Mouse (Mus musculus): ENCODE measurements at regions not wholly inside any gene's neighbourhood (a gene's known extent, or its start where the extent isn't known, plus 50 kb on each side); places are given as distances from the start of the nearest gene placed in this dataset.

DNA sequence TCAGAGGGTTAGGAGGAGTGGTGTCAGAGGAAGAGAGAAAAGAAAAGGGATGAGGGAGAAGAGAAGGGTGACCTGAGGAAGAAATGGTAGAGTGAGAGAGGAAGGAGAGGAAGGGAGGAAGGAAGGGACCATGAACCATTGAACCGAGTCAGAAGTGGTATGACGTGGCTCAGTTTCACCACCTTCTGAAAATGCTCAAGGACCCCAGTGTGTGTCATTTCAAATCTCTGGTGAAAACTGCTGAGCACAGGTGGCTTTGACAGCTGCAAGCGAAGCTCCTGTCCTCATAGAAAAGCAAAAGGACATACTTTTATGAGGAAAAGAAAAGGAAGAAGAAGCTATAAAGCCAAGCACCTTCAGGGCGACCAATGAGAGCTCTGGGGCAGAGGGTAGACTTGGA lies 214.3 kb downstream of the Gm9195 start:
- Histone ChIP-seq H3K27ac (ENCODE audit: control insufficient read depth, insufficient read depth, low read length) (no peak overlapping the region), H3K27me3 (ENCODE audit: control insufficient read depth, insufficient read depth, low read length) (no peaks in the 10 kb centered on the region), H3K36me3 (ENCODE audit: control insufficient read depth, insufficient read depth, low read length) (no peaks in the 10 kb centered on the region), H3K4me1 (replicated peaks; ENCODE audit: control insufficient read depth, insufficient read depth, low read length) (no peaks in the 10 kb centered on the region), H3K4me3 (ENCODE audit: control insufficient read depth, insufficient read depth, low read length) (no peak overlapping the region)
- DNase-seq = no peak
- WGBS = 77% methylated on average over 4 of the region's 4 CpGs
- TF ChIP-seq CTCF (IDR thresholded peaks at IDR 0.05; ENCODE audit: borderline replicate concordance, control insufficient read depth, extremely low read depth, insufficient read depth, low read length, poor library complexity) = no peak
- no peak for TF ChIP-seq POLR2A (IDR thresholded peaks at IDR 0.05; ENCODE audit: control insufficient read depth, extremely low read depth, insufficient read depth, low read length, poor library complexity)

DNA sequence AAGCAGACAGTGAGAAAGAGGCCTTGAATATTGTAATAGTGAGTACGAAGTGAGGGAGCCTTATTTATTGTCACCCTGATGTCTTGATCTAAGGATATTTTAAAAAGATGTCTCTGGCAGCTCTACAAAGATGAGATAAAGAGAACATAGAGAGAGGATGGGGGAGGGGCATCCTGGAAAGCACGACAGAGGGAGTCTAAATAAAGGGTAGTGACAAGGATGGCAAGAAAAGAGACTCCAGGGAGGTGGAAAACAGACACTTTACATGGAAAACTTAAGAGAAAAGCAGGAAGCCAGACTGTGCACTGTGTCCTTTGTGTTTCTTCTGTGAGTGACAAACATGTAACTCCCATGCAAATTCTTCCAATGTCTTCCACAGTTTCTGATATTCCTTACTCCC lies 232.4 kb downstream of the Gm9195 start:
- no peak for TF ChIP-seq CTCF (IDR thresholded peaks at IDR 0.05; ENCODE audit: borderline replicate concordance, control insufficient read depth, extremely low read depth, insufficient read depth, low read length, poor library complexity)
- no peak for TF ChIP-seq POLR2A (IDR thresholded peaks at IDR 0.05; ENCODE audit: control insufficient read depth, extremely low read depth, insufficient read depth, low read length, poor library complexity)
- no peak overlapping the region for H3K27ac ChIP-seq (ENCODE audit: control insufficient read depth, insufficient read depth, low read length)
- H3K36me3 ChIP-seq (ENCODE audit: control insufficient read depth, insufficient read depth, low read length) = no peaks in the 10 kb centered on the region
- no peaks in the 10 kb centered on the region for H3K27me3 ChIP-seq (ENCODE audit: control insufficient read depth, insufficient read depth, low read length)
- H3K4me1 ChIP-seq (replicated peaks; ENCODE audit: control insufficient read depth, insufficient read depth, low read length) = no peaks in the 10 kb centered on the region
- 54% methylated on average over 2 of the region's 2 CpGs for WGBS
- H3K4me3 ChIP-seq (ENCODE audit: control insufficient read depth, insufficient read depth, low read length) = no peak overlapping the region
- DNase-seq = no peak

DNA sequence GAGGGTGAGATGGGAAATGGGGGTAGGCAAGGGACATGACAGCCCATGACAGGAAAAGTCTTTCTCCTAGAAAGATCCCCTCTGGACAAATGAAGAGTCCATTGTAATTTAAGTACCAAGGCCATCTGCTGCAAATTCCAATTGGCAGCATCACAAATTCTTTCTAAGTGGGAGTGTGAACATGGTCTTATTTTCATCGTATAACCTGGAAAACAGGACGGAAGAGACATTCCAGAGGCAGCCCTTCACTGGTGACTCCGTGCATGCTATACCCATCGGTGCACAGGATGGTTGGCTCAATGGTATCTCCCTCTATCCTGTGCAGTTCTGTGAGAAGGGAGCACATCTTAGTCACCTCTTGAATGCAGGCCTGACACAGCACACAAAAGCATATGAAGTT lies 249.8 kb downstream of the Gm9195 start:
- Histone ChIP-seq H3K36me3 (ENCODE audit: control insufficient read depth, insufficient read depth, low read length) (no peaks in the 10 kb centered on the region), H3K27me3 (ENCODE audit: control insufficient read depth, insufficient read depth, low read length) (no peaks in the 10 kb centered on the region), H3K27ac (ENCODE audit: control insufficient read depth, insufficient read depth, low read length) (no peak overlapping the region), H3K4me3 (ENCODE audit: control insufficient read depth, insufficient read depth, low read length) (no peak overlapping the region), H3K4me1 (replicated peaks; ENCODE audit: control insufficient read depth, insufficient read depth, low read length) (no peaks in the 10 kb centered on the region)
- 94% methylated on average over 4 of the region's 4 CpGs for WGBS
- TF ChIP-seq POLR2A (IDR thresholded peaks at IDR 0.05; ENCODE audit: control insufficient read depth, extremely low read depth, insufficient read depth, low read length, poor library complexity) (no peak), CTCF (IDR thresholded peaks at IDR 0.05; ENCODE audit: borderline replicate concordance, control insufficient read depth, extremely low read depth, insufficient read depth, low read length, poor library complexity) (no peak)
- DNase-seq = no peak

DNA sequence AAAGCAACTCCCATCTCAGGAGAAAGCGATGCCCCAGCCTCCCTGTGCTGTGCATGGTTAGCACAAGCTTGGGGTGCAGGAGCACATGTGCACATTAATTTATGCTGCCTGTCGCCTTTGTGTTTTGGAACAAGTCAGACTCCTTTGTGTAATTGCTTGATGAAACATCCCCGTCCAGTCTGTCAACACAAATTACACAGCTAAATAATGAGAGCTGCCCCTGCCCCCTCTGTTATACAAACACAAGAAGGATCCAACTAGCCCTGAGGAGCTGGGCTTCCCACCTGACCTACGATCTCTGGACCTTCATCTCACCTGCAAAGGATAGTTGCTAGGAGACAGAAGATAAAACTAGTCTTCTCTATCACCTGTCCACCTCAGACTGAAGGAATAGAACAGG lies 251.4 kb downstream of the Gm9195 start:
- Histone ChIP-seq H3K27me3 (ENCODE audit: control insufficient read depth, insufficient read depth, low read length) (no peaks in the 10 kb centered on the region), H3K4me1 (replicated peaks; ENCODE audit: control insufficient read depth, insufficient read depth, low read length) (no peaks in the 10 kb centered on the region), H3K36me3 (ENCODE audit: control insufficient read depth, insufficient read depth, low read length) (no peaks in the 10 kb centered on the region), H3K27ac (ENCODE audit: control insufficient read depth, insufficient read depth, low read length) (no peak overlapping the region), H3K4me3 (ENCODE audit: control insufficient read depth, insufficient read depth, low read length) (no peak overlapping the region)
- DNase-seq = no peak
- 89% methylated on average over 4 of the region's 4 CpGs for WGBS
- TF ChIP-seq CTCF (IDR thresholded peaks at IDR 0.05; ENCODE audit: borderline replicate concordance, control insufficient read depth, extremely low read depth, insufficient read depth, low read length, poor library complexity) (no peak), POLR2A (IDR thresholded peaks at IDR 0.05; ENCODE audit: control insufficient read depth, extremely low read depth, insufficient read depth, low read length, poor library complexity) (no peak)

DNA sequence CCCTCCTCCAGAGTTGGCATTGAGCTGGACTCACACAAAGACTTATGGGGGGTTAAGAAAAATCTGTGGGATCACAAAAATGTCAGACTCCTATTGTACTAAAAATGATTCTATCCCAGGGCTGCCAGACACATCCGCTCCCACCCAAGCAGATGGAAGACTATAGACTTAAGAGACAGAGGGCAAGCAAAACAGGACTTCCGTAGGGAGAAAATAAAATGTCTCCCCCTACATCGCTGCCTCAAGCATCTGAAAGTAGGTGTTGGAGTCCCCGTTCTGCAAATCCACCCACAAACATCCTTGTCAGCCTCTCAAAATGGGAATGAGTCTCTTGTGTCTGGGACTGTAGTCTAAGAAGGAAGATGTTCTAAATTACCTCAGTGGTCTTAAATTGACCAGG lies 253.3 kb downstream of the Gm9195 start:
- 94% methylated on average over 4 of the region's 4 CpGs for WGBS
- no peaks in the 10 kb centered on the region for H3K27me3 ChIP-seq (ENCODE audit: control insufficient read depth, insufficient read depth, low read length)

DNA sequence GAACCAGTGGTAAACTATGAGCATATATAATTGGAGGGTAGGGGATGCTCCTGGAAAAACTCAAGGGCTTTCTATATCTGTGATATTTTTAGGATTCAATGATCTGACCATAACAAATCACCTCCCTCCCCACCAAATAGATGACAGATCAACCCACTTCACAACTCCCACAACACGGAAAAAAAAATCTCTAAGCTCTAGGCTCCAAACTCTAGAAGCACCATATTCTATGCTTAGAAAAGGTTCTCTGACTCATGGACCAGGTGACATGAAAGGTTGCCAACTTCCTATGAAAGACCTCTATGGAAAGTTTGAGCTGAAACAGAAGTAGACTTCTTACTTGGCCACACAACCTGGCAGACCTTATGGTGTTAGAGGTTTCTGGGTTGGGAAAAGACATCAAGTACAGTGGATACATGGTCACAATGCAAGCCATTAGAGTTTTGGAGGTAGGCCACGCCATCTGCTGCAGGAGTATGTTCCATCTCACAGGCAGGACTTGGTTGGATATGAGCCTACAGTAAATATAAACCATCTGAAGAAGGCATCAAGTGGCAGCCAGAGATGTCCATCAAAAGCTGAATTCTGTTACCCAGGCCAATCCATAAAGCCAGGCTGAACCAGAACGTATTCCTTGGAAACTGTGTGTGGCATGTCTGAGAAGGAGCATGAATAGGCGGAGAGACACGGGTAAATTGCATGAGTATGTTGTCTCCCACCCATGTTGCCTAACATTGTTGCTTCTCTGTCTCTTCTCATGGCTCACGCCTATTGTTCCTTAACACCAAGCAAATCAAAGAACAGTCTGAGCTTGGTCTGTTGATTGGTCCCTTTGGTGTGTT lies 257.2 kb downstream of the Gm9195 start:
- Histone ChIP-seq H3K4me3 (ENCODE audit: control insufficient read depth, insufficient read depth, low read length) (no peak overlapping the region), H3K4me1 (replicated peaks; ENCODE audit: control insufficient read depth, insufficient read depth, low read length) (no peaks in the 10 kb centered on the region), H3K36me3 (ENCODE audit: control insufficient read depth, insufficient read depth, low read length) (no peaks in the 10 kb centered on the region), H3K27ac (ENCODE audit: control insufficient read depth, insufficient read depth, low read length) (no peak overlapping the region), H3K27me3 (ENCODE audit: control insufficient read depth, insufficient read depth, low read length) (no peaks in the 10 kb centered on the region)
- WGBS = 83% methylated on average over 6 of the region's 6 CpGs
- TF ChIP-seq CTCF (IDR thresholded peaks at IDR 0.05; ENCODE audit: borderline replicate concordance, control insufficient read depth, extremely low read depth, insufficient read depth, low read length, poor library complexity) = no peak
- no peak for TF ChIP-seq POLR2A (IDR thresholded peaks at IDR 0.05; ENCODE audit: control insufficient read depth, extremely low read depth, insufficient read depth, low read length, poor library complexity)
- DNase-seq = no peak

More for the DNA sequence above, 253.3 kb downstream of the Gm9195 start:
- Histone ChIP-seq H3K36me3 (ENCODE audit: control insufficient read depth, insufficient read depth, low read length) (no peaks in the 10 kb centered on the region), H3K4me3 (ENCODE audit: control insufficient read depth, insufficient read depth, low read length) (no peak overlapping the region), H3K4me1 (replicated peaks; ENCODE audit: control insufficient read depth, insufficient read depth, low read length) (no peaks in the 10 kb centered on the region), H3K27ac (ENCODE audit: control insufficient read depth, insufficient read depth, low read length) (no peak overlapping the region)
- no peak for TF ChIP-seq CTCF (IDR thresholded peaks at IDR 0.05; ENCODE audit: borderline replicate concordance, control insufficient read depth, extremely low read depth, insufficient read depth, low read length, poor library complexity)
- no peak for TF ChIP-seq POLR2A (IDR thresholded peaks at IDR 0.05; ENCODE audit: control insufficient read depth, extremely low read depth, insufficient read depth, low read length, poor library complexity)
- DNase-seq = no peak

All from thymus, adult 2 months (tissue).